Mouse (Mus musculus) forebrain, embryonic 15.5 days (tissue): ENCODE measurements around the gene Gm8104. TPM values are rescaled to one million over a fixed set of nuclear protein-coding genes. Genes with fewer than 3 reads are reported as not detected.
A peak's percentile ranks its signal among the peaks of the same experiment; 100 is the strongest.
"Not testable (repeated sequence)": the region's sequence is repeated elsewhere in the genome, so short reads cannot be mapped to it uniquely, and the experiment has no call there.

ENCODE experiments used
- ATAC-seq: fragments of 200-750 bp; cut with Nextera tagmentation; replicated peaks from 2 replicates; pipeline ENCODE4 v1.8.0; 2017; ENCODE audit warnings: mild to moderate bottlenecking, moderate TSS enrichment, moderate library complexity
- H3K27ac ChIP-seq: fragments of 300-500 bp; sonication (generic); replicated peaks from 2 replicates; pipeline ENCODE4 v1.5.1; 2015; ENCODE audit warnings: mild to moderate bottlenecking, inconsistent platforms
- H3K27me3 ChIP-seq: fragments of 300-500 bp; sonication (generic); 2 replicates; pipeline ENCODE4 v1.6.1; 2015; ENCODE audit warnings: inconsistent platforms
- H3K36me3 ChIP-seq: fragments of 300-500 bp; sonication (generic); 2 replicates; pipeline ENCODE4 v1.6.1; 2015; ENCODE audit warnings: mild to moderate bottlenecking, inconsistent platforms
- H3K4me1 ChIP-seq: fragments of 300-500 bp; sonication (generic); 2 replicates; pipeline ENCODE4 v1.6.1; 2015; ENCODE audit warnings: inconsistent platforms
- H3K4me2 ChIP-seq: fragments of 300-500 bp; sonication (generic); replicated peaks from 2 replicates; pipeline ENCODE4 v1.6.1; 2015; ENCODE audit warnings: mild to moderate bottlenecking, inconsistent platforms
- H3K4me3 ChIP-seq: fragments of 300-500 bp; sonication (generic); 2 replicates; pipeline ENCODE4 v1.5.1; 2015; ENCODE audit warnings: mild to moderate bottlenecking, inconsistent platforms
- H3K9ac ChIP-seq: fragments of 300-500 bp; sonication (generic); replicated peaks from 2 replicates; pipeline ENCODE4 v1.6.1; 2015; ENCODE audit warnings: mild to moderate bottlenecking, inconsistent platforms
- H3K9me3 ChIP-seq: fragments of 300-500 bp; sonication (generic); 2 replicates; pipeline ENCODE4 v1.6.1; 2016; ENCODE audit warnings: inconsistent platforms
- WGBS: fragments of 180-500 bp; shearing (Covaris S2); methylation state at CpG from one replicate; pipeline ENCODE4 v1.1.7; 2015; ENCODE audit warnings: mixed read lengths; 5-methylcytosine and 5-hydroxymethylcytosine counted together
- polyA plus RNA-seq: library from polyadenylated mRNA; unstranded; fragments of >200 nt; fragmentation: Nextera tagmentation; extraction: Ambion mirVana; gene quantifications from 2 replicates; pipeline ENCODE4 v1.2.1, GENCODE M21; 2015

The Gm8104 gene
- not detected in 2 replicates for polyA plus RNA-seq

GRCm38 (mm10) chr14:43100301-43100700 lies at the start of gene Gm8104:
Gene Gm8104, plus strand, starts transcription at chr14:43100601.
- H3K27me3 ChIP-seq, ATAC-seq, H3K4me2 ChIP-seq, H3K27ac ChIP-seq, H3K4me3 ChIP-seq, H3K36me3 ChIP-seq, H3K9me3 ChIP-seq, H3K9ac ChIP-seq, H3K4me1 ChIP-seq: not testable (repeated sequence)
- 74% methylated on average over 3 of the region's 3 CpGs for WGBS

- H3K36me3 ChIP-seq, H3K27ac ChIP-seq, H3K4me1 ChIP-seq, H3K4me2 ChIP-seq, H3K9ac ChIP-seq, H3K27me3 ChIP-seq, ATAC-seq, H3K9me3 ChIP-seq, H3K4me3 ChIP-seq: not testable (repeated sequence)
- 80% methylated on average over 3 of the region's 3 CpGs for WGBS
These were observed 42.3 kb upstream of the Gm8104 start for GRCm38 (mm10) chr14:43058063-43058462.

- not testable (repeated sequence) for H3K9ac ChIP-seq, H3K9me3 ChIP-seq, ATAC-seq, H3K4me3 ChIP-seq, H3K4me2 ChIP-seq, H3K27me3 ChIP-seq, H3K4me1 ChIP-seq, H3K27ac ChIP-seq, H3K36me3 ChIP-seq
- WGBS: 74% methylated on average over 4 of the region's 4 CpGs
These were observed 40.2 kb upstream of the Gm8104 start for GRCm38 (mm10) chr14:43060179-43060578.

GRCm38 (mm10) chr14:43076543-43076942 lies 23.9 kb upstream of the Gm8104 start, which contains the start of gene Gm8094:
Gene Gm8094, minus strand, starts transcription at chr14:43076643.
- not testable (repeated sequence) for H3K4me1 ChIP-seq, H3K4me2 ChIP-seq, H3K4me3 ChIP-seq, H3K27me3 ChIP-seq, H3K9me3 ChIP-seq, ATAC-seq, H3K36me3 ChIP-seq, H3K27ac ChIP-seq, H3K9ac ChIP-seq
- WGBS: 89% methylated on average over 2 of the region's 2 CpGs

- not testable (repeated sequence) for H3K9me3 ChIP-seq, ATAC-seq, H3K4me2 ChIP-seq, H3K27ac ChIP-seq, H3K27me3 ChIP-seq, H3K9ac ChIP-seq, H3K4me1 ChIP-seq, H3K36me3 ChIP-seq, H3K4me3 ChIP-seq
- WGBS: 77% methylated on average over 1 of the region's 1 CpGs
These were observed 15.3 kb upstream of the Gm8104 start for GRCm38 (mm10) chr14:43084936-43085730.

- not testable (repeated sequence) for H3K27ac ChIP-seq, H3K9ac ChIP-seq, H3K9me3 ChIP-seq, H3K4me2 ChIP-seq, H3K27me3 ChIP-seq, H3K4me3 ChIP-seq, H3K36me3 ChIP-seq, H3K4me1 ChIP-seq
- ATAC-seq: 0 out of 2 replicates have a peak, but pooled peaks have one; percentile 23
- WGBS: 36% methylated on average over 1 of the region's 14 CpGs
These were observed 11.1 kb upstream of the Gm8104 start for GRCm38 (mm10) chr14:43089103-43089919.

- H3K27me3 ChIP-seq, H3K36me3 ChIP-seq, H3K4me2 ChIP-seq, H3K9me3 ChIP-seq, H3K9ac ChIP-seq, H3K4me1 ChIP-seq, ATAC-seq, H3K27ac ChIP-seq, H3K4me3 ChIP-seq: not testable (repeated sequence)
- WGBS: 88% methylated on average over 3 of the region's 3 CpGs
These were observed 19.3 kb downstream of the Gm8104 start for GRCm38 (mm10) chr14:43119673-43120072.

GRCm38 (mm10) chr14:43126286-43126685 lies 25.9 kb downstream of the Gm8104 start:
- not testable (repeated sequence) for H3K9ac ChIP-seq, H3K9me3 ChIP-seq, H3K27me3 ChIP-seq, H3K36me3 ChIP-seq, H3K4me3 ChIP-seq, H3K27ac ChIP-seq, H3K4me1 ChIP-seq, H3K4me2 ChIP-seq, ATAC-seq

Other genes starting within 250 kb of the Gm8104 start
- not detected in 2 replicates for gene Gm21977, start 247.1 kb upstream of the Gm8104 start, polyA plus RNA-seq
- not detected in 2 replicates for gene Gm8082, start 107.0 kb upstream of the Gm8104 start, polyA plus RNA-seq
- gene Gm10376, start 85.0 kb upstream of the Gm8104 start, polyA plus RNA-seq: not detected in 2 replicates
- gene Gm8094, start 24.0 kb upstream of the Gm8104 start, polyA plus RNA-seq: not detected in 2 replicates
- gene Gm7233, start 79.3 kb downstream of the Gm8104 start, polyA plus RNA-seq: not detected in 2 replicates
- gene Gm8122, start 134.7 kb downstream of the Gm8104 start, polyA plus RNA-seq: not detected in 2 replicates
- not detected in 2 replicates for gene Gm8126, start 158.0 kb downstream of the Gm8104 start, polyA plus RNA-seq
- gene Gm9732, start 174.4 kb downstream of the Gm8104 start, polyA plus RNA-seq: not detected in 2 replicates
- not detected in 2 replicates for gene Gm8127, start 193.2 kb downstream of the Gm8104 start, polyA plus RNA-seq
- not detected in 2 replicates for gene 1700001F09Rik, start 247.2 kb downstream of the Gm8104 start, polyA plus RNA-seq